Mouse (Mus musculus): Measurements from ENCODE around the gene Tbx4. TPM values are rescaled to one million over a fixed set of nuclear protein-coding genes. Genes with fewer than 3 reads are reported as not detected.

The Tbx4 gene
- polyA plus RNA-seq, 1 experiment from 2014 or later: 3.1 TPM

DNA sequence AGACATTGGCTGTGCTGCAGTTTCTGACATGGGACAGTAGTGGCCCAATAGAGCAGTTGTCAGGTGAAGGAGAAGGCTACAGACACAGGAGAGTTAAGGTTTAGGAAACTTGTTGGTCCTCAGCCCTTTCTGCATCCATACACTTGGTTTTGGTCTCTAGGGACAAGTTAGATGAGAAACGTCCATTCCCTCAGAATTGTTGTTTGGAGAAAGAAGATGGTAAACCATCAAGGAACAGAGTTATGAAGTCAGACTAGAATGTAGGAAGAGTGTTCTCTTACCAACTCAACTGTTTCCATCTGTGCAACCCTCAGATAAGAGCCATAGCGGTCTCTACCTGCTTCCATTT lies 5.4 kb downstream of the Tbx4 start:
- Histone ChIP-seq H3K9ac (no peak overlapping the region), H3K9me3 (no peaks in the 10 kb centered on the region), H3K4me2 (no peak overlapping the region), H3K36me3 (no peaks in the 10 kb centered on the region), H3K4me1 (peaks cover 42% of the 10 kb centered on the region), H3K27me3 (peaks cover 92% of the 10 kb centered on the region), H3K27ac (no peak overlapping the region), H3K4me3 (no peak overlapping the region)
- 1% methylated on average over 2 of the region's 2 CpGs for WGBS
- no peak for ATAC-seq (ENCODE audit: insufficient number of reproducible peaks, insufficient read depth, low FRiP score, low TSS enrichment, low read depth)

DNA sequence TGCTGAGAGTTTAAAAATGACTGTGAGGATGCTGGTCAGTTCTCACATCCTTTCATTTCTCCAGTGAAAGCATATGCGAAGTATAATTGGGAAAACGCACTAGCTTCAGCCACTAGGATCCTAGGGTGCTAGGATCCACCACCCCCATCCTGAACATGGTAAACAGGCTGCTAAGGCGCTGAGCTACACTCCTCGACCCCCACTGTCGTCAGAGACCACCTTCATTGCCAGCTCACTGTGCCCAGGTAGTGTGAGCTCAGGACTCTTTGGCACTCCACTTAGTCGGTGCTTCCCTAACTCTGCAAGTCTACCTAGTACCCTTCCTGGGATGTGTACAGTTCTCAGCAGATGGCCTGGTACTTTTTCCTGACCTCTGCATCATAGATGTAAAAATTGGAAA lies 6.5 kb downstream of the Tbx4 start:
- Histone ChIP-seq H3K27me3 (peaks cover 97% of the 10 kb centered on the region), H3K4me2 (no peak overlapping the region), H3K4me1 (peaks cover 44% of the 10 kb centered on the region), H3K9ac (no peak overlapping the region), H3K9me3 (no peaks in the 10 kb centered on the region), H3K27ac (no peak overlapping the region), H3K4me3 (no peak overlapping the region), H3K36me3 (no peaks in the 10 kb centered on the region)
- ATAC-seq (ENCODE audit: insufficient number of reproducible peaks, insufficient read depth, low FRiP score, low TSS enrichment, low read depth): no peak
- 6% methylated on average over 6 of the region's 6 CpGs for WGBS

DNA sequence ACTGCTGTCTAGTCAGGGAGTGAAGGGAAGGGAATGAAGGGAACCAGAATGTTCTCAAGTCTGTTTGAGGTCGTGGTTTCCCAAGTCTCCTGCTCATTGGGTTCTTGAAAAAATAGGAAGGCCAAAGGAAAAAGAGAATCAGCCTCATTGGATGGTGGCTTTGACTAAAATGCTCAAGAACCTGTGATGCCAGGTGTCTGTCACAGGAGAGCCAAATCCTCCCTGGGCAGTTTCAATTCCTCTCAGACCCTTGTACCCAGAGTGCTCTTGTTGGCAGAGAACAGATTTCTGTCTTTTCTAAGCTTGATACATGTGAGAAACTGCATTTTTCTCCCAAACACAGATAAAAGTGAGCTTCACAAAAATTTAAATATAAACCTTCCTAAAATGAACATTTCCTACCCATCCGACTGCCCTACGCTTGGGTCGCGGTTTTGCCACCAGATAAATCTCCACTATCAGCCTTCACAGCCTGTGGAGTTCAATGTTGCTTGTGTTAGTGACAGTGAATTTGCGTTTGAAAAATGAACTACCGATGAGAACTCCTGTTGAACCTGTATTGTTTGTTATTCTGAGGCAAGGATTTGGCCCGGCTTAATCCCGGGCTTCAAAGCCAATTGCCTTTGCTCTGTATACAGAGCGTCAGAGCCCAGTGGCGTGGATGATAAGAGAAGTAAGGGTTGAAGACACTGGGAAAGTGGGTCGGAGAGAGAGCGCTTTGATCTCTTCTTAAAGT lies 7.3 kb downstream of the Tbx4 start:
- no peak for ATAC-seq (ENCODE audit: insufficient number of reproducible peaks, insufficient read depth, low FRiP score, low TSS enrichment, low read depth)
- peaks cover 40% of the 10 kb centered on the region for H3K4me1 ChIP-seq
- H3K9ac ChIP-seq: no peak overlapping the region
- no peaks in the 10 kb centered on the region for H3K9me3 ChIP-seq
- H3K4me3 ChIP-seq: no peak overlapping the region
- WGBS: 6% methylated on average over 13 of the region's 13 CpGs
- no peaks in the 10 kb centered on the region for H3K36me3 ChIP-seq
- no peak overlapping the region for H3K27ac ChIP-seq
- H3K27me3 ChIP-seq: peaks cover 99% of the 10 kb centered on the region
- H3K4me2 ChIP-seq: no peak overlapping the region

DNA sequence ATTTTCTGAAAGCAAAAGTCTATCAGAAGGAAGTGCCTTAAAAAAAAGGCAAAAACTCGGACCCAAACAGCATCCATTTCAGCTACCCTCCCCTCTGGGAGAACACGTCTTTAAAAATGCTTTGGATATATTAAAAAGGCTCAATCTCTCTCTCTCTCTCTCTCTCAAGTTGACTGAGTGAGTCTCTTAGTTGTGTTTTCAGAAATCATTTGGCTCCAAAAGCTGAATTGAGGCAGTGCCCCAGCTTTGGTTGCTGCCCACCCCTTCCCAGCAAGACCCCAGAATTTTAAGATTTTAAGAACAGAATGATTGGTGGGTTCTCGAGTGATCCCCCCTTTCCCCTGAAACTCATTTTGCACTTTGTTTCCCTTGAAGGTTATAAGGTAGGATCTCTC lies 7.9 kb downstream of the Tbx4 start:
- no peak overlapping the region for H3K4me3 ChIP-seq
- ATAC-seq (ENCODE audit: insufficient number of reproducible peaks, insufficient read depth, low FRiP score, low TSS enrichment, low read depth): no peak
- 4% methylated on average over 3 of the region's 3 CpGs for WGBS
- no peak overlapping the region for H3K27ac ChIP-seq
- no peak overlapping the region for H3K9ac ChIP-seq
- peaks cover 36% of the 10 kb centered on the region for H3K4me1 ChIP-seq
- no peaks in the 10 kb centered on the region for H3K36me3 ChIP-seq
- no peaks in the 10 kb centered on the region for H3K9me3 ChIP-seq
- H3K4me2 ChIP-seq: no peak overlapping the region
- H3K27me3 ChIP-seq: peaks cover 95% of the 10 kb centered on the region

DNA sequence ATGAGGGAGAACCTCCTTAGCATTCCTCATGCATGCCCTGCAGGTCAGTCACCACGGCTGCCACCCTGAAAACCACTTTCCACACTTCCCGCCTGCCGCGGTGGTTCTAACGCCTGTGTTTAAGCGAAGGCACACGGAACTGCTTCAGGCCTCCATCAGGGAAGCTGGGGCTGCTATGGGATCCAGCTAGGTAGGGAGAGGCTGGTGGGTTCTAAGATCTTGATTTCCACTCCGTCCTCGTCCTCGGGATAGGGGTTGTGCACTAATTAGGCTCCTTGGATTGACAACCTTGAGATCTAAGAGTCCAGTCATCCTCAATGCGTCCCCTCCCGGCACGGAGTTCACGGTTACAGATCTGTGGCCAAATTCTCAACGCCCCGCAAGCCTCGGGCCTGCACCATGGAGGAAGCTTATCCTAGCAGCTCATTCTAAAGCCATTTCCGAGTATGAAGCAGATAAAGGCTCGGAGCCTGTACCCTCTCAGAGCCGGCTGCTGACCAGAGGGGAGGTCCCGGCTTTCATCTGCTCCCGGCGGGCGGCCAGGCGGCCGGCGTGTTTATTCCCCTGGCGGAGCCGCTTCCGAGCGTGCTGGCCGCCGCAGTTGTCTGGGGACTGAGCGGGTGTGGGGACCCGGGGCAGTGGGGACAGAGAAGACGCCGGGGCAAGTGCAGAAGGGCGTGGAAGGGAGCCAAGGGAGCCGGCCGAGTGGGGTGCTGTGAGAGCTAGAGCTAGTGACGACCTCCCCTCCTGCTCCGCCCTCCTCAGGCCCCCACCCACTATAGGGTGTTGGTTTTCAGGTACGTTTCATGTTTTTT lies 8.7 kb downstream of the Tbx4 start:
- Histone ChIP-seq H3K9me3 (no peaks in the 10 kb centered on the region), H3K27ac (no peak overlapping the region), H3K9ac (peak overlapping the region; percentile 61), H3K36me3 (no peaks in the 10 kb centered on the region), H3K27me3 (peaks cover 92% of the 10 kb centered on the region), H3K4me3 (peak overlapping the region; percentile 38), H3K4me1 (peaks cover 33% of the 10 kb centered on the region), H3K4me2 (peak overlapping the region; percentile 66)
- WGBS: 2% methylated on average over 43 of the region's 43 CpGs
- no peak for ATAC-seq (ENCODE audit: insufficient number of reproducible peaks, insufficient read depth, low FRiP score, low TSS enrichment, low read depth)

DNA sequence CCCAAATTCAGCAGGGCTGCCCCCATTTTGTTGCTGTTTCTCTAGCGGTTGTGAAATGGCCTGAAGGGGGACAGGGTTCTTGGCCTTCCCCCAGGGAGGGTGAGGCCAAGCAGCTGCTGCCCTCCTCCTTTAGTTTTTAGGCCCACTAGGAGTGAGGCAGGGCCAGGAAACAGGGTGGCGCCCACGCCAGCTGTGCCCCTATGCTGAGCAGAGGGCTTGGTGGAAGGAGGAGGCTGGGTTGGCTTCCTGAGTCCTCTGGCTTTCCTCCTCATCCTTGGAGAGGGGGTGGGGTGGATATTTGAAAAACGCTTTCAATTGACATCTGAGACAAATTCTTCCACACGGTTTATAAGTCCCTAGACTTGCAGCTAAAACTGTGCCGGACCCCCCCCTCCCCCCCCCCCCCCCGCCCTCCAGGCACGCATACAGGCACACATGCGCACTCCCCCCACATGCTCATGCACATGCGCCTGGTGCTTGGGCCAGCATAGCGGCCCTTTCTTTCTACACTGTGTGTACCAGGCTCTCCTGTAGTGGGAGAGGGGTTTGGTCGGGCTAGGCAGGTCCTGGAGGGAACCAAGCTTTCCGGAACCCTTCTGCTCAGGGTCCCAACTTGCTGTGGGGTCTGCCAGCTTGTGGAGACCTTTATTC lies 10.2 kb downstream of the Tbx4 start:
- H3K27me3 ChIP-seq: peaks cover 92% of the 10 kb centered on the region
- peak overlapping the region; percentile 57; the same call in 1 of the 2 replicates for H3K27ac ChIP-seq
- no peaks in the 10 kb centered on the region for H3K9me3 ChIP-seq
- ATAC-seq (ENCODE audit: insufficient number of reproducible peaks, insufficient read depth, low FRiP score, low TSS enrichment, low read depth): 0 out of 2 replicates have a peak, but pooled peaks have one; percentile 62
- H3K9ac ChIP-seq: peak overlapping the region; percentile 59
- peak overlapping the region; percentile 53 for H3K4me2 ChIP-seq
- H3K4me3 ChIP-seq: peak overlapping the region; percentile 34
- H3K4me1 ChIP-seq: peaks cover 21% of the 10 kb centered on the region
- 15% methylated on average over 13 of the region's 13 CpGs for WGBS
- peaks cover 7% of the 10 kb centered on the region for H3K36me3 ChIP-seq

DNA sequence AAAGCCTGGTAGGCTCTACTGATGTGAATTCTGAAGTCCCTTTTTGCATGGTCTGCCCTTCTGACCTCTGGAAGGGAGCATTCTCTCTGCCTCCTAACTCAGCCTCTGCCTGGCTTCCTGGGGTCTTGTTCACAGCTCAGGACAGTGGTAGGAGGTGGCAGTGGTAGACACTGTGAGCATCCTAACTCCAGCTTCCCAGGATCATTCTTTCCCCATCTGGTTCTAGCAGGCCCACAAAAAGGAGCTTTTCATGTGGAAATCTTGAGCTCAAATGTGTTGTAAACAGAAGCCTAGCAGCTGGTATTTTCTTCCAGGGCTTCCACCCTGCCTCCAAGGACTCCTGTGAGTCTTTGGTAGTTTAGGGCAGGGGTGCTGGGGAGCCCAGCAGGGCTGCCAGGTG lies 14.1 kb downstream of the Tbx4 start:
- Histone ChIP-seq H3K9ac (no peak overlapping the region), H3K4me3 (no peak overlapping the region), H3K27ac (no peak overlapping the region), H3K4me1 (peaks cover 13% of the 10 kb centered on the region), H3K36me3 (peaks cover 13% of the 10 kb centered on the region), H3K9me3 (peaks cover 5% of the 10 kb centered on the region; the same call in 1 of the 2 replicates), H3K4me2 (no peak overlapping the region), H3K27me3 (peaks cover 61% of the 10 kb centered on the region)
- no peak for ATAC-seq (ENCODE audit: insufficient number of reproducible peaks, insufficient read depth, low FRiP score, low TSS enrichment, low read depth)

DNA sequence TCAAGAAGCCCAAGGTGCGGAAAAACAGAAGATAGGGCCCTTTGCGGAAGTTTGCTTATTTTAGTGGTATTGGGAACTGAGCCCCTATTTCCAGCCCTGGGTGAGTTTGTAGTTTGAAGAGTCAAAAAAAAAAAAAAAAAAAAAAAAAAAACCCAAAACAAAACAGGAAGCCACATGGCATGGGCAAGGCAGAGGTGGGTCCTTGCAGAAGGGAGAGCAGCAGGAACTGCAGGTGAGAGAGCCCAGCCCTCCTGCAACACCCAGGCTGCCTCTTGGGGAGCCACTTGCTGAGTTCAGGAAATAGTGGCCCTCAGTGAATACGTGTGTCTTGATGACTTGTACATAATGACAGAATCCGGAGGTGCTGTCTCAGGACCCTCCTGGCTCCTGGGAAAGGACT lies 23.3 kb downstream of the Tbx4 start:
- Histone ChIP-seq H3K4me1 (peaks cover 14% of the 10 kb centered on the region), H3K27me3 (0 out of 2 replicates have a peak, but pooled peaks cover 3% of the 10 kb centered on the region), H3K4me2 (no peak overlapping the region), H3K27ac (no peak overlapping the region), H3K9ac (no peak overlapping the region), H3K36me3 (peaks cover 9% of the 10 kb centered on the region; the same call in 1 of the 2 replicates), H3K9me3 (no peaks in the 10 kb centered on the region), H3K4me3 (no peak overlapping the region)
- no peak for ATAC-seq (ENCODE audit: insufficient number of reproducible peaks, insufficient read depth, low FRiP score, low TSS enrichment, low read depth)
- 76% methylated on average over 4 of the region's 4 CpGs for WGBS

DNA sequence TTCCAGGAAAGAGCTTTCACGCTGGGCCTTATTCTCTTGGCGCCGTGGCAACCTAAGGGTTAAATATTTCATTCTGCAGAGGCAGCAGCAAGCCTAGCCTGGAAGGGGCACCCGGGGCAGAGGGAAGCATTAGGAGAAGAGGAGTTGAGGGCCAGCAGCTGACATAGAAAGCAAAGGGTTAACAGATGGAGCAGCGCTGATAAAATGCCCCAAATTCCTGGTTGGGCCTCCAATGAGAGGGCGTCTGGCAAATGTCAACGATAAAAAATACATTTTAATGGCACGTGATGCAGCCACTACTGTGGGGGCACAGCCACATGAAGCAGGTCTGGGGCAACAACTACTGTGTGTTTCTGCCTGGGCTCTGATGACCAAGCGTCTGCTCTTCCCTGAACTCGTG lies 23.9 kb downstream of the Tbx4 start:
- H3K4me2 ChIP-seq: no peak overlapping the region
- no peak overlapping the region for H3K27ac ChIP-seq
- no peak for ATAC-seq (ENCODE audit: insufficient number of reproducible peaks, insufficient read depth, low FRiP score, low TSS enrichment, low read depth)
- H3K9me3 ChIP-seq: no peaks in the 10 kb centered on the region
- H3K27me3 ChIP-seq: 0 out of 2 replicates have a peak, but pooled peaks cover 3% of the 10 kb centered on the region
- 0 out of 2 replicates have a peak overlapping the region, but pooled peaks have one; percentile 21 for H3K9ac ChIP-seq
- peaks cover 9% of the 10 kb centered on the region; the same call in 1 of the 2 replicates for H3K36me3 ChIP-seq
- no peak overlapping the region for H3K4me3 ChIP-seq
- WGBS: 28% methylated on average over 10 of the region's 10 CpGs
- peaks cover 14% of the 10 kb centered on the region for H3K4me1 ChIP-seq

DNA sequence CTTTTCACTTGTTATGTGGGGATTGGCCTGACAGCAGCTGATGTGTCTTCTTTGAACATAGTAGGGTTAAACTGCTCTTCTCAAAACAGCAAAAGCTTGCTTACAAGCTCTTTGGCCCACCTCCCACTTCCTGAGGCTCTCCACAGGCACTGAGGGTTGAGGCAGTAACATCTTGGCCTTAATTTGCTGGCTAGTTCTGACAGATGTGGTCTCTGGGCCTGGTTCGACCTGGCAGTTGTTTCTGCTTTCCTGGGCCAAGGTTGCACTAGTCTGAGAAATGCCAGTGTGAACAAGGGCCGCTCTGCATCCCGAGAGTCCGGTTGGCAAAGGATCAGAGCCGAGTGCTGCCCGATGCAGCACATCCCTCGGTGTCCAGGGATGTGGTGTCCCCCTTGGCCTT lies 27.3 kb downstream of the Tbx4 start:
- 87% methylated on average over 7 of the region's 7 CpGs for WGBS
- Histone ChIP-seq H3K36me3 (peaks cover 9% of the 10 kb centered on the region; the same call in 1 of the 2 replicates), H3K4me3 (no peak overlapping the region), H3K9ac (no peak overlapping the region), H3K27ac (no peak overlapping the region), H3K9me3 (no peaks in the 10 kb centered on the region), H3K4me2 (no peak overlapping the region), H3K27me3 (peaks cover 5% of the 10 kb centered on the region), H3K4me1 (peaks cover 39% of the 10 kb centered on the region)
- no peak for ATAC-seq (ENCODE audit: insufficient number of reproducible peaks, insufficient read depth, low FRiP score, low TSS enrichment, low read depth)

DNA sequence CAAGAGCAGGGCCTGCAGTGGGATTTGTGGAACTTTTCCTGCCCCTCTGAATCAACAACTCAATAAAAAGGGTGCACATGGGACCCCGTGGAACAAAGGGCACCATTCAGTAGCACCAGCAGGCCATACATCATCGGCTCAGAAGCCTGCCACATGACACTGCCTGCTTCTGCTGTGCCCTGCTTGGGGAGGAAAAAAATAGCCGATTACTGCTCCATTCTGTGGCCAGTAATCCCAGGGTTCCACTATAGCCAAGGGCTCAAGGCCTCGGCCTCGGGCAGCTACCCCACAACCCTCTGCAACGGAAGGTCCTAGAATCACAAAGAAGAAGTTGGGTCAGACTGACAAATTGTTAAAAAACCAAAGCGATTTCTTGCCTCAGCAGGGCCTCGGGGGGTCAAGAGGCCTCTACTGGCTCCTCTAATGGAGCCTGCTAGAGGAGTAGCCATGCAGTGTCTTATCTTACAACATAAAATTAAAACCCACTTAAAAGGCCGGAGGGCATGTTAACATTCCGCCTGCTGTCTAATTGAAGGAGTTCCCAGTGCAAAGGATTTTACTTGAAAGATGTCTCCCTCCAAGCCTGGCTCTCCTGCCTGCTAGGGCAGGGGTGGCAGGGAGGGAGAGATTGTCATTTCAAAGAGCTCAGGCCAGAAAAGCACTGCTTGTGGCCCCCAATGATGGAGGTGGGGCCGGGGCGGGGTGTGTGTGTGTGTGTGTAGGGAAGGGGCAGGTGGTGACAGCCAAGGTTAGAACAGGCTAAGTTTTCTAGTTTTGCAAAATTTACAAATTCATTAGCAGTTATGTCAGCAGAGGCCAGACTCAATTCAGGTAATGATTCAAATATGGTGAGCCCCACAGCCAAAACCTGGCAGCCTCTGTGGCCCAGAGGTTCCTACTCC lies 31.1 kb downstream of the Tbx4 start:
- H3K4me3 ChIP-seq: no peak overlapping the region
- H3K4me2 ChIP-seq: peak overlapping the region; percentile 32; the same call in 1 of the 2 replicates

More for the DNA sequence above, 31.1 kb downstream of the Tbx4 start:
- no peak overlapping the region for H3K9ac ChIP-seq
- peaks cover 21% of the 10 kb centered on the region for H3K27me3 ChIP-seq
- no peaks in the 10 kb centered on the region for H3K9me3 ChIP-seq
- no peak overlapping the region for H3K27ac ChIP-seq
- H3K36me3 ChIP-seq: peaks cover 4% of the 10 kb centered on the region; the same call in 1 of the 2 replicates
- ATAC-seq (ENCODE audit: insufficient number of reproducible peaks, insufficient read depth, low FRiP score, low TSS enrichment, low read depth): no peak
- WGBS: 14% methylated on average over 12 of the region's 12 CpGs
- peaks cover 30% of the 10 kb centered on the region for H3K4me1 ChIP-seq

Measured in embryonic facial prominence, embryonic 13.5 days (tissue).